Mouse (Mus musculus) NIH3T3 (cell line): Measurements from ENCODE around the gene Tmc5.
A peak's percentile ranks its signal among the peaks of the same experiment; 100 is the strongest.

ENCODE experiments used
- DNase-seq: peaks from one replicate; pipeline ENCODE4 v3.0.0-alpha.2; 2012; ENCODE audit warnings: low read depth

Tmc5 gene

GRCm38 (mm10) chr7:118697168-118697567 lies 100.1 kb downstream of the Tmc5 start:
- peak; percentile 23 for DNase-seq

DNA sequence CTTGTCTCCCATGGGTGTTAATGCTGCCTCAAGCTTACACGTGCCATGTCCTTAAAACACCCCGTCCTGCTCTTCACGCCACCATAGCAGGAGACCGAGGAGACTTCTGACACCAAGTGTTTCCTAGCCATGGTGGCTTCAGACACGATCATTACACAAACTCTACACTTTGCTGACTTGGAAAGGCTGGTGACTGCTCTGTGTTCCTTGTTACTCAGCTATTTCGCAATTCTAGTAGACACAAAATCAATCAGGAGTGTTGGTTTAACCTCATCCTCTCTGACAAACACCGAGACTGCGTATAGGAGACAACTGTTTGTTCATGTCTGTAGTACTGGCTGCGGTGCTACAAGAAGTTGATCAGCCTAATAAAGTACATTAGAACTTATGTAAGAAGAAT lies 101.8 kb downstream of the Tmc5 start:
- no peak for DNase-seq

DNA sequence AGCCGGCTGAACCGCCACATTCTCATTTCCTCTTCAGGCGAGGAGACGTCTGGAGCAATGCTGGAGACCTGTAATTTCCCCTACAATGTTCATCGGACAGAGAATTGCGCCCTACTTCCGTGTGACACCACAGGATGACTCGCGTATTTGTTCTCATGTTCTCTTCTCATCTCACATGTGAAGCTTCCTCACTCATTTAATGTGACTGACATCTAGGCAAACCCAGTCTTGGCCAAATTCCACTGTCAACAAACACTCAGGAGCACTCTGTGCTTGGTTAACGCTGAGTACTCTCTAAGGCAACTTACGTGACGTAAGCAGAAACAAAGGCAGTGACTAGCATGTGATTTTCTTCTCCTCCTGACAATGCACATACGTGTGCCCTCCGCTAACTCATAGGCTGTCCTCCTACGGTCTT lies 106.1 kb downstream of the Tmc5 start:
- no peak for DNase-seq

- DNase-seq = no peak
These were observed 107.1 kb downstream of the Tmc5 start for GRCm38 (mm10) chr7:118704001-118704850.

DNA sequence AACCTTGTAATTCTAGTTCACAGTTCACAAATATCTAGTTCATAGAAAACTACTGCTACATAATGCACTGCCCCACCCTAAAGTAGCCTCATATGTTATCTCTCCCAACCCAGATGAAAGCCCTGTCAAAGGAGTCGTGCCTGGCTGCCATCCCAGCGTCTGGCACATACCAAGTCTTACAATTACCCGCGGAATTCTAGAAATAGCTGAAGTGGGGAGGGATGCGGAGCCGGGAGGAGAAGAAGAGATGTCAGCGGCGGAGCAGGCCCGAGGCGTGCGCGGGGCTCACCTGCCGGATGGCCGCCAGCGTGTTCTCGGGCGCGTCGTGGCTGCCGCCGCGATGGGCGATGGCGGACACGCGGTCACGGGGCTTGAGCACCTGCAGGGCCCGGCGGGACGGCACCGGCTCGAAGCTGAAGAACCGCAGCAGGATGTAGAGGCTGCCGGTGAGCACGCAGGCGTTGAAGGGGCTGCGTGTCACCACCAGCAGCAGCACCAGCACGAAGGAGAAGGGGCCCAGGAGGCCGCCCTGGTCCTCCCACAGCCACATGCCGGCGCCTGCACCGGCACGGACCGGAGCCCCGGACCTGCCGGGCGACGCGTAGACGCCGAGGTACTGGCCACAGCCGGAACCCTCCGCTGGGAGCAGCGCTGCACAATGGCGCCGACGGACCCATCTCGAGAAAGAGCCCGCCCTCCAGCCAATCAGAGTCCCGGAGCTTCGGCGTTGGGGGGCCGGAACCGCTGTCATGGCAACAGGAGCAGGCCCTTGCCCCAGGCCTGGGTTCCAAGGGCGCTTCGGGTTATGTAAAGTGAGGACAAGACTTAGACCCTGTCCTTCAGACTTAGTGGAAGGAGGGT lies 108.2 kb downstream of the Tmc5 start, which contains the start of gene Gde1:
Gde1 (minus strand) TSS at position 678 of the 861 bp plus-strand sequence.
- DNase-seq = peak; percentile 89

- DNase-seq = no peak
These were observed 109.0 kb downstream of the Tmc5 start for GRCm38 (mm10) chr7:118706051-118706450.

- DNase-seq = no peak
These were observed 109.4 kb downstream of the Tmc5 start for GRCm38 (mm10) chr7:118706488-118706887.

DNA sequence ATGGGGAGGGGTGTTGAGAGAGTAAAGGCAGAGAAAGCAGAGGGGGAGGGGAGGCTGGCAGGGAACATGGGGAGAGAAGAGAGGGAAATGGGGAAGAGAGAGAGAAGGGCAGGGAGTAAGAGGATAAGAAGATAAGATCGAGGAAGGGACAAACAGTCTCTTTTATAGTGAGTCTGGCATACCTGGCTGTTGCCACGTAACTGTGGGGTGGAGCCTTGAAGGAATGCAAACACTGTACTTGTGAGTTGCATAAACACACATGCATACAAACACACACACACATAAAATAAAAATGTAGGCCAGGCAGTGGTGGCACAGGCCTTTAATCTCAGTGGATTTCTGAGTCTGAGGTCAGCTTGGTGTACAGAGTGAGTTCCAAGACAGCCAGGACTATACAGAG lies 110.1 kb downstream of the Tmc5 start:
- no peak for DNase-seq

DNA sequence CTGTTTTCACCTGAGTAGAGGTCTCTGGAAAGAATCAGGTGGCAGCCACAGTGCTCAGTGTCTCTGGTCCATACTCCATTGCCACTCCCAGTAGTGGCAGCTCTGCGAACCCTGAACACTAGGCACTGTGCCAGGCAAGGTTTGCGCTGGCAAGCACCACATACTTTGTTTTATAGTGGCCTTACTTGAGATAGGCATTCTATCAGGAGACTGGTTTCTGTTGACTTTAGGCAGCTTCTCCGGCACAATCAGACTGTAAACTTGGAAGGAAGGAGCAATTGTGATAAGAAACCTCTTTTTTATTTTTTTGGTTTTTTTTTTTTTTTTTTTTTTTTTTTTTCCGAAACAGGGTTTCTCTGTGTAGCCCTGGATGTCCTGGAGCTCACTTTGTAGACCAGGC lies 110.9 kb downstream of the Tmc5 start:
- DNase-seq = no peak

DNA sequence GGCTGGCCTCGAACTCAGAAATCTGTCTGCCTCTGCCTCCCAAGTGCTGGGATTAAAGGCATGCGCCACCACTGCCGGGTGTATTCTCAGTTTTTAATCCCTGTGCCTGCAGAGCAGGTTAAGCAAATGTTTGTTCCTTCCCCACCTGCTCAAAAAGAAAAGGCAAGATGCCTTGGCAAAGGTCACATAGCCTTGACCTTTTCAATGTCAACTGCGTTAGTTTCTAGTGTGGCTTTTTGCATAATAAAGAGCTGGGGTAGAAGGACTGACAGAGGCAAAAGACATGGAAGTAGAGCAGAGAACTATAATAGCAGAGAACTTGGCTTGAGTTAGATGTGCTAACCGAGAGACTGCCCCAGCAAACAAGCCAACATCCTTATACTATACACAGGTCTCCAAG lies 113.7 kb downstream of the Tmc5 start:
- DNase-seq = no peak

GRCm38 (mm10) chr7:118712228-118713173 lies 115.4 kb downstream of the Tmc5 start, which contains the start of gene Ccp110:
TSS of gene Ccp110 (plus strand) at chr7:118712552.
- peak; percentile 96 for DNase-seq

GRCm38 (mm10) chr7:118714873-118715272 lies 117.8 kb downstream of the Tmc5 start:
- DNase-seq = no peak

DNA sequence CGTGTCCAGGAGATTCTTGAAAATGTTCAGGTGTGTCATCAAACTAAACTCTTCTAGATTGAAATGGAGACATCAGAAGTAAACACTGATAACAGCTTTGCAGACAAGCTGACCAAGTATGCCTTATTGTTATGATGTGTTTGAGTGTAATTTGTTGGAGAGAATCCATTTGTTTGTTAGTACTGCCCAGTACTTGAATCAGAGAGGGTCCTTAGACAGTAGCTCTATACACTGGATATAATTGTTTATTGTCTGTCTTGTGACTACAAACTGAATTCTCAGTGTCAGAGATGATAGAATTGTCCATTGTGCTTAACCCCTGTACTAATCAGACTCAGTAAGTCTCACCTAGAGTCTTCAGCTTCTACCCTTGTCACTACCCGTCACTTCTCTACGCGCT lies 121.0 kb downstream of the Tmc5 start:
- no peak for DNase-seq

DNA sequence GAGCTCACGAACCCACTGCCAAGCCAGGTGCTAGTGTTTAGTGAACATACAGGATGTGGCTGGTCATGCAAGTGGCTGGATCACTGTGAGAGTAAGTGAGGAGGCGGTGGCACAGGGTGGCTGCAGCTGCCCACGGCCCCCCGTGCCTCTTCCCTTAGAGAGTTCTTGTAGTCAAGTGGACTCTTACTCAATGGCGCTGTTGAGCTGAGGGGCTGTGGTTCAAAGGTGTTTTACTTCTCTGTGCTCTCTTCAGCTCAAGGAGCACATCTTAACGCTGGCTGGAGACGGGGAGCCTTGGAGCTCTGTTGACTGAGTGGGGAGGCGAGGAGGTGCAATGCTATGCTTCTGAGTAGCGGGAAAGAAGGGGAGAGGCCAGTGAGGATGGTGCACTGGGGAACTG lies 126.8 kb downstream of the Tmc5 start:
- no peak for DNase-seq
